Mouse (Mus musculus) adrenal gland, postnatal 14 days (tissue): ENCODE data around the gene Ripply2. TPM values are rescaled to one million over a fixed set of nuclear protein-coding genes. Genes with fewer than 3 reads are reported as not detected.
A peak's percentile ranks its signal among the peaks of the same experiment; 100 is the strongest.

Experiments
- DNase-seq: peaks from one replicate; pipeline ENCODE4 v3.0.0; 2021; ENCODE audit warnings: mixed read lengths
- total RNA-seq: library from RNA; stranded (reverse); gene quantifications from 2 replicates; pipeline ENCODE4 v1.2.3, GENCODE M21; 2021

Ripply2 gene
- total RNA-seq, 1 experiment from 2014 or later: not detected

- no peak for DNase-seq
These were observed 10.4 kb downstream of the Ripply2 start for GRCm38 (mm10) chr9:87025764-87026163.

GRCm38 (mm10) chr9:87027423-87028084 lies 12.2 kb downstream of the Ripply2 start:
- peak; percentile 58 for DNase-seq

- no peak for DNase-seq
These were observed 16.9 kb downstream of the Ripply2 start for GRCm38 (mm10) chr9:87032196-87032595.

GRCm38 (mm10) chr9:87034831-87035580 lies 19.7 kb downstream of the Ripply2 start:
- no peak for DNase-seq

- DNase-seq: peak; percentile 21
These were observed 34.1 kb downstream of the Ripply2 start for GRCm38 (mm10) chr9:87049425-87049824.

GRCm38 (mm10) chr9:87055547-87056235 lies 40.4 kb downstream of the Ripply2 start:
- no peak for DNase-seq

- DNase-seq: no peak
These were observed 47.0 kb downstream of the Ripply2 start for GRCm38 (mm10) chr9:87062337-87062736.

- no peak for DNase-seq
These were observed 52.8 kb downstream of the Ripply2 start for GRCm38 (mm10) chr9:87068160-87068559.

Other genes with a start within 250 kb of the Ripply2 start
- 21.5 and 30.3 TPM in 2 replicates for gene Snap91, start 134.9 kb upstream of the Ripply2 start, total RNA-seq
- 34.5 and 39.0 TPM in 2 replicates for gene Cyb5r4, start 6.5 kb downstream of the Ripply2 start, total RNA-seq
- gene Mrap2, start 128.8 kb downstream of the Ripply2 start, total RNA-seq: 2.1 and 2.5 TPM in 2 replicates
- gene Cep162, start 240.0 kb downstream of the Ripply2 start, total RNA-seq: 5.4 and 6.5 TPM in 2 replicates